Mouse (Mus musculus): ENCODE measurements at regions not wholly inside any gene's neighbourhood (a gene's known extent, or its start where the extent isn't known, plus 50 kb on each side); places are given as distances from the start of the nearest gene placed in this dataset.

DNA sequence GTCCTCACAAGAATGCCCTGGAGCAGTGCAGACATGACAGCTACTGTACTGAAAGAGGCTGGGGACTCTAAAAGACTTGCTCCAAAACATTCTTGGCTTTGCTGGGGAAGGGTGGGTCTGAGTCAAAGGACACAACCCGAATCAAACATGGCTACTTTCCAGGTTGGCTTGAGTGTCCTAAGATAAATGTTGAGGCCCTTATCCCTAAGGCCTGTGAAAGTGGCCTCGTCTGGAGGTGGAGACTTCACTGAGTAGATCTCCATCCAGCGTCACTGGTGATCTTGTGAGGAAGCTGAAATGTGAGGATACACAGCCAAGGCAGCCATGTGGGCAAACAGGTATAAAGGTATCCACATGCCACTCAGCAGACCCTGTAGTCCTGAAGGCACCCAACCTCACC lies 191.3 kb upstream of the Adcy2 start:
- no peak for TF ChIP-seq HCFC1 (IDR thresholded peaks at IDR 0.05; ENCODE audit: borderline replicate concordance, insufficient read depth, low read length)
- TF ChIP-seq CHD2 (IDR thresholded peaks at IDR 0.05; ENCODE audit: low read depth, low read length) = no peak
- TF ChIP-seq ZNF384 (IDR thresholded peaks at IDR 0.05; ENCODE audit: low read depth, low read length) = no peak
- no peak for TF ChIP-seq MAFK (IDR thresholded peaks at IDR 0.05; ENCODE audit: insufficient read depth, low read depth, low read length)

All from ES-E14 (cell line).